Mouse (Mus musculus) intestine, embryonic 15.5 days (tissue): ENCODE measurements around the gene Hk2. TPM values are rescaled to one million over a fixed set of nuclear protein-coding genes. Genes with fewer than 3 reads are reported as not detected.

Experiments
- ATAC-seq: fragments of 200-750 bp; cut with Nextera tagmentation; 2 replicates; pipeline ENCODE4 v1.8.0; 2017; ENCODE audit warnings: moderate TSS enrichment, moderate library complexity
- H3K27ac ChIP-seq: fragments of 300-500 bp; sonication (generic); 2 replicates; pipeline ENCODE4 v1.5.1; 2015; ENCODE audit warnings: mild to moderate bottlenecking, inconsistent platforms
- H3K27me3 ChIP-seq: fragments of 300-500 bp; sonication (generic); replicated peaks from 2 replicates; pipeline ENCODE4 v1.6.1; 2015; ENCODE audit warnings: inconsistent platforms
- H3K36me3 ChIP-seq: fragments of 300-500 bp; sonication (generic); 2 replicates; pipeline ENCODE4 v1.6.1; 2015; ENCODE audit warnings: inconsistent platforms
- H3K4me1 ChIP-seq: fragments of 300-500 bp; sonication (generic); replicated peaks from 2 replicates; pipeline ENCODE4 v1.6.1; 2015; ENCODE audit warnings: inconsistent platforms
- H3K4me2 ChIP-seq: fragments of 300-500 bp; sonication (generic); replicated peaks from 2 replicates; pipeline ENCODE4 v1.6.1; 2015; ENCODE audit warnings: mild to moderate bottlenecking, inconsistent platforms
- H3K4me3 ChIP-seq: fragments of 300-500 bp; sonication (generic); replicated peaks from 2 replicates; pipeline ENCODE4 v1.5.1; 2015; ENCODE audit warnings: inconsistent platforms
- H3K9ac ChIP-seq: fragments of 300-500 bp; sonication (generic); 2 replicates; pipeline ENCODE4 v1.6.1; 2015; ENCODE audit warnings: inconsistent platforms
- H3K9me3 ChIP-seq: fragments of 300-500 bp; sonication (generic); 2 replicates; pipeline ENCODE4 v1.6.1; 2016; ENCODE audit warnings: inconsistent platforms
- WGBS: fragments of 180-500 bp; shearing (Covaris S2); methylation state at CpG from one replicate; pipeline ENCODE4 v1.1.7; 2015; 5-methylcytosine and 5-hydroxymethylcytosine counted together
- polyA plus RNA-seq: library from polyadenylated mRNA; unstranded; fragments of >200 nt; fragmentation: Nextera tagmentation; extraction: Ambion mirVana; gene quantifications from 2 replicates; pipeline ENCODE4 v1.2.1, GENCODE M21; 2015

Gene Hk2
- polyA plus RNA-seq, 1 experiment from 2014 or later, result 18.8 TPM

DNA sequence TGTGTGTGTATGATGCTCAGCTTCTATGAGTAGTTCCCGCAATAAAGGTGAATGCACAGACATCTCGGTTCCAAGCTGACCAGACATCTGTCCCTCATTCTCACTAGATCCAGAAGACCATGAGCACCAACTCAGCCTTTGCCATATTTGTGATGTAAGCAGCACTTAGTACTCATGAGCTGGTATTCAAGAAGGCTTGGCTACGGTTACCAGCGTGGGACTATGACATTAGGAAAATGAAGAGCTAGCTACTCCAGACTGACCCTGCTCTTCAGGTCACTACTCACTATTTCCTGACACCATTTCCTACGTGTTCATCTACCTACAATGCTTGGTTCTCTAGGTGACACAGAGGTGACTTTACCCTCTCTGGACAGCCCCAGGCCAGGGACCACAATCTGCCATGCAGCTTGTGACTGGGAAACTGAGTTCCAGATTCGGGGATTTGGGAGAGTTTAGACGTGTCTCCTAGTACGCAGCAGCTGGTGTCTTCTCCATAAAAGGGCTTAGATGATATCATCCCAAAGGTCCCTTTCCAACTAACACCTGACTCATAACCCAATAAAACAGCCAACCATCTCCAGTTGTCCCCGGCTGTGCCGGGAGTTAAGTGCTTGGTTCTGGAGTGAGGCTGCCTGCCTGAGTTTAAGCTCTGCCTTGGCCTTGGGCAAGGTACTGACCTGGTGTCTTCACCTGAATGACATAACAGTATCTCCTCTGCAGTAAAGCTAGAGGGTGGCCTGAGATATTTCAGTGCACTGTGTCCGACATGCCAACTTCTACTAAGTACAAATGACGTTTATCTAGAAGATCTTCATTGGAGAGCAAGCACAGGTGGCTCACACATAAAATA lies 6.3 kb downstream of the Hk2 start:
- H3K4me1 ChIP-seq, result peaks cover 38% of the 10 kb centered on the region

DNA sequence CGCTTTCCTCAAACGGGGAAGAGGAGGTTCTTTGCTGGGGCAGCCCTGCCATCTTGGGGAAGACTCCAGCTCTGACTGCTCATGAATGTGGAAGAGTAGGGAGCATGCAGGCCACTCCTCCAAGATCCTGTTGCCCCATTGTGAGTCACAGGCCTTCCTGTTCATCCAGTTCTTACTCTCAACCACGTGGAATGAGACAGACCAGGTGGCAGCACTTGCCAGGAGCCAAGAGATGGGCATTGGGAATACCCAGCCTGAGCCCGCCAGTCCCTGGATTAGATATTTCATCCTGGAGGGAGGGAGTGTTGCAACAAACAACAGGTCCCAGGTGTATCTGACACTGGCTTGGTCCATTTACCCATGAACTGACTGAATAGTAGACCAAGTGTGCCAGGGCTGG lies 7.6 kb downstream of the Hk2 start:
- no peak overlapping the region for H3K4me3 ChIP-seq
- no peaks in the 10 kb centered on the region for H3K27me3 ChIP-seq
- H3K4me1 ChIP-seq, result peaks cover 33% of the 10 kb centered on the region
- WGBS, result 58% methylated on average over 4 of the region's 4 CpGs
- H3K9me3 ChIP-seq, result no peaks in the 10 kb centered on the region
- no peak overlapping the region for H3K9ac ChIP-seq
- H3K36me3 ChIP-seq, result no peaks in the 10 kb centered on the region
- no peak overlapping the region for H3K27ac ChIP-seq
- no peak for ATAC-seq
- H3K4me2 ChIP-seq, result no peak overlapping the region

More for the DNA sequence above, 6.3 kb downstream of the Hk2 start:
- Histone ChIP-seq H3K4me3 (no peak overlapping the region), H3K9me3 (no peaks in the 10 kb centered on the region), H3K27me3 (no peaks in the 10 kb centered on the region), H3K9ac (no peak overlapping the region), H3K27ac (no peak overlapping the region), H3K36me3 (no peaks in the 10 kb centered on the region), H3K4me2 (no peak overlapping the region)
- WGBS, result 83% methylated on average over 12 of the region's 12 CpGs
- ATAC-seq, result no peak

DNA sequence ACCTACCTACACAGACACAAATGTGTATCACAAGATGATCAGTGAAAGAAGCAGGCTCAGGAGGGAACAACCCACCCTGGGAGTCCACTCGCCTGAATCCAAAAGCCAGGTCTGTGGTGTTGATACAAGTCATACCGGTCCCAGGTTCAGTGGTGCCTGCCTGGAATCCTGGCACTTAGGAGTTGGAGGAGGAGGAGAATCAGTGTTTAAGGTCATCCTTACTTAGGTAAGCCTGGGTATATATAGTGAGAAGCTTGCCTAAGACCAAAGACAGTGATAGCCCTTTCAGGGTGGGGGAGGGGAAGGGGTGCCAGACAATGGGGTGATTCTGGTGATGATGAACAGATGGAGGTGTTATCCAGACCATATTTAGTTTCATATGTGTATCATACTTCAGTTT lies 9.0 kb downstream of the Hk2 start:
- Histone ChIP-seq H3K9me3 (no peaks in the 10 kb centered on the region), H3K4me2 (no peak overlapping the region), H3K4me1 (peaks cover 26% of the 10 kb centered on the region), H3K27ac (no peak overlapping the region), H3K9ac (no peak overlapping the region), H3K4me3 (no peak overlapping the region), H3K27me3 (no peaks in the 10 kb centered on the region), H3K36me3 (no peaks in the 10 kb centered on the region)
- WGBS, result 94% methylated on average over 2 of the region's 2 CpGs
- ATAC-seq, result no peak

DNA sequence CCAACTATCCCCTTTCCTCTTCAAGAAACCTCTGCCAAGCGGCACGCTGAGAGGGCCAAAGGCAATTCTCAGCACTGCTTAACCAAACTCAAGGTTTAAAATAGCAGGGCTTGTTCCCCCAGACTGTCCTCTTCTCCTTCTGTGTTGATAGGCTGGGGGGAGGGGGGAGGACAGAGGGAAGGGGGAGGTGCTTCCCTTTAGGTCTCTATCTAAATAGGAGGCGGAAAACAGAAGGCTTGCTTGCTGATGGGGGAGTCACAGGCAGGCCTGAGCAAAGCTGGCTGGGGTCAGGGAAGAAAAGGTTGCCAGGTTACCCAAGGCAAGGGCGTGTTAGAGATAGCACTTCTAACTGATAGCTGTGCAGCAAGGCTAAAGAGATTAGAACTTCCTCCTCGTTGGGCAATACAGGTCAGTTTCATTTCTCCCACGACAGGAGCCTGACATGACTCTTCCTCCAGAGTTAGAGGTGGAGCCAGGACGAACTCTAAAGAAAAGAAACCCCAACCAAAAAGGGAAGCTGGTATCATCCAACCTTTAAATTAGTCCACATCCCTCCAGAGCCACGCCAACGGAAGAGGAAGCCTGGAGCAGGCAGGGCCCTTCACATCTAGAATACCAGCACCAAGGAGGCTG lies 10.3 kb downstream of the Hk2 start:
- Histone ChIP-seq H3K36me3 (peaks cover 4% of the 10 kb centered on the region; the same call in 1 of the 2 replicates), H3K9me3 (no peaks in the 10 kb centered on the region), H3K27ac (0 out of 2 replicates have a peak overlapping the region, but pooled peaks have one; percentile 18), H3K9ac (no peak overlapping the region), H3K27me3 (no peaks in the 10 kb centered on the region), H3K4me1 (peaks cover 24% of the 10 kb centered on the region), H3K4me2 (peak overlapping the region; percentile 24), H3K4me3 (no peak overlapping the region)
- ATAC-seq, result peak; percentile 78
- WGBS, result 21% methylated on average over 9 of the region's 9 CpGs

DNA sequence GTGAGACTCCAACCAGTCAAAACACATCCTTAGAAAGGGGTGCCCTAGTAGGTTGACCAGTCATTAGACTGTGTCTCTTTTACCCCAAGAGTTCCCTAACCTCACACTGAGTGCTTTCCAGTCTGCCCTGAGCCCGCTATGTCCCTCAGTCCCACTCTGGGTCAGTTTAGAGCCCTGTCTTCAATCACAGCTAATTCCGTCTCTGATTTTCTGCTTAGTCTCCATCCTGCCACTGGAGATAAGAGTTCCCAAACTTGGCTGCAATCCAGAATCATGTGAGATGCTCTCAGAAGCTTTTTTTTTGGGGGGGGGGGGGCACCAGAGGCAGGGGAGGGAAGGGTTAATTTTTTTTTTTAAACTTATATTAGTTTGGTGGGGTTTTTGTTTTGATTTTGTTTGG lies 11.5 kb downstream of the Hk2 start:
- Histone ChIP-seq H3K4me3 (no peak overlapping the region), H3K36me3 (peaks cover 6% of the 10 kb centered on the region; the same call in 1 of the 2 replicates), H3K9me3 (no peaks in the 10 kb centered on the region), H3K27me3 (no peaks in the 10 kb centered on the region), H3K4me1 (peaks cover 21% of the 10 kb centered on the region), H3K4me2 (no peak overlapping the region), H3K9ac (no peak overlapping the region), H3K27ac (no peak overlapping the region)
- no peak for ATAC-seq
- 44% methylated on average over 2 of the region's 2 CpGs for WGBS

DNA sequence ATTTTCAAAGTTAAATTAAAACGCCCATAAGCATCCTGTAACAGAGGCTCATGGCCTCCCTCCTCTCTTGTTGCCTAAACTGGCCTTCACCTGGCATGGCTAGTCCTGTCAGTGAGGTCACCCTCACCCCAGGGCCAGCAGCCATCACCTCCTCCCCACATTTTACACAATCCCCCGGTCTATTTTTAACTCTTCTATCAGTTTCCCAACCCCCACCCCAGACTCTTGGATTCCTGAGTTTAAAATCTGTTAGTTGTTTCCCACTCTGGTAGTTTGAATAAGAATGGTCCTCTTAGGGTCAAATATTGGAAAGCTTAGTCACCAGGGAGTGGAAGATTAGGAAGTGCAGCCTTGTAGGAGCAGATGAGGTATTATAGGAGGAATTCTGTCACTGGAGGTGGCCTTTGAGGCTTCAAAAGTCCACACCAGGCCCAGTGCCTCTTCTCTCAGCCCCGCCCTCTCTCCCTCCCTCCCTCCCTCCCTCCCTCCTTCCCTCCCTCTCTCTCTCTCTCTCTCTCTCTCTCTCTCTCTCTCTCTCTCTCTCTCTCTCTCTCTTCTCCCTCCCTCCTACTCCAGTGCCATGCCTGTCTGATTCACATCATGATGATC lies 13.4 kb downstream of the Hk2 start:
- Histone ChIP-seq H3K4me2 (no peak overlapping the region), H3K27ac (no peak overlapping the region), H3K27me3 (no peaks in the 10 kb centered on the region), H3K9me3 (no peaks in the 10 kb centered on the region), H3K36me3 (peaks cover 6% of the 10 kb centered on the region; the same call in 1 of the 2 replicates), H3K4me1 (peaks cover 27% of the 10 kb centered on the region), H3K9ac (no peak overlapping the region), H3K4me3 (no peak overlapping the region)
- no peak for ATAC-seq
- 74% methylated on average over 3 of the region's 3 CpGs for WGBS

DNA sequence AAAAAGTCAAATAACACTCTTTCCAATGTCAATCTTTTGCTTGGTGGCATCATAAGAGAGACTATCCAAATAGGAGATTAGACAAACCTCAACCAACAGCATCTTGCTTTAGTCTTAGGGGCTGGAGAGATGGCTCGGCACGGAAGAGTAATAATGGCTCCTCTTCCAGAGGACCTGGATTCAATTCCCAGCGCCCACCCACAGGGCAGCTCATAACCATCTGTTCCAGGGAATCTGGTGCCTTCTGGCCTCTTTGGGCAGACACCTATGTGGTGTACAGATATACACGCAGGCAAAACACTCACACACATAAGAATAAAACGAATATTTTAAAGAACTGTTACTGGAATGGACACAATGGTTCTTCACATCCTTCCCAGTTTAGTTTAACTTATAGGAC lies 15.0 kb downstream of the Hk2 start:
- Histone ChIP-seq H3K4me2 (no peak overlapping the region), H3K27ac (no peak overlapping the region), H3K4me3 (no peak overlapping the region), H3K9ac (no peak overlapping the region), H3K27me3 (no peaks in the 10 kb centered on the region), H3K9me3 (no peaks in the 10 kb centered on the region), H3K36me3 (peaks cover 6% of the 10 kb centered on the region; the same call in 1 of the 2 replicates), H3K4me1 (peaks cover 18% of the 10 kb centered on the region)
- 86% methylated on average over 5 of the region's 5 CpGs for WGBS
- ATAC-seq, result no peak

DNA sequence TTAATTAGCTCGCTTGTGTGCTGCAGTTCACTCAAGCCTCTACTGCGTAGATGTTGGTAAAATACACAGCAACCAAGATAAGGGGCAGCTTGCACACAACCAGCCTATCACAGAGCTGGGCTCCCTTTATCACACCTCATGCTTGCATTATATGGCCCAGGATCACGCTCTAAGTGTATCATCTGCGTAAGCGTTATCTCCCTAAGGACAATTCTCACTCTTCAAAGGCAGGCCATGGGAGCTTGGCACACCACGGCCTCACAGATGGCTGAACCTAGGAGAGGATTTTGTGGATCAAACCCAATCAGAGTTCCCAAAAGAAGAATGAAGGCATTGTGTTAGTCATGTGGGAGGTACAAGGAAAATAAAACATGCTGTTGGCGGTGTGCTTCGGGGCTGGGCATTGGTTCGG lies 17.4 kb downstream of the Hk2 start:
- peak overlapping the region; percentile 23; the same call in 1 of the 2 replicates for H3K4me2 ChIP-seq
- ATAC-seq, result peak; percentile 80
- H3K27me3 ChIP-seq, result no peaks in the 10 kb centered on the region
- peaks cover 7% of the 10 kb centered on the region; the same call in 1 of the 2 replicates for H3K36me3 ChIP-seq
- no peak overlapping the region for H3K9ac ChIP-seq
- H3K4me1 ChIP-seq, result peaks cover 10% of the 10 kb centered on the region; the same call in 1 of the 2 replicates
- no peaks in the 10 kb centered on the region for H3K9me3 ChIP-seq
- 58% methylated on average over 9 of the region's 9 CpGs for WGBS
- H3K27ac ChIP-seq, result no peak overlapping the region
- no peak overlapping the region for H3K4me3 ChIP-seq

DNA sequence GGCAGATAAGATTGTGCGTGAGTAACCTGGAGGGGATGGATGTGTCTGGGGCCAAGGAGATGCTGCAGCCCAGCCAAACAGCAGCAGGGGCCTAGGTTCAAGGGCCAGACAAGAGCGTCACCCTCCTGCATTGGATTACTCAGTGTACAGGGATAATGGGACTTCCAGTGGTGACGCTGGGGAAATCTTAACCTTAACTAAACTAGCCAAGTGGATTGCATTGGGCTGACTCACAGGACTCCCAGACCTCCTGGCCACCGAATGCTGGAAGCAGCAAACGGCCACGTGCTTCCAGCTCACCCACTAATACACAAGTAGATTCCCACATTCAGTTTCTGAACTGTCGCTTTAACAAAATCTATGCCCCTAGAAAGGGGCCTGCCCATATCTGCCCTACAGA lies 18.0 kb downstream of the Hk2 start:
- peaks cover 10% of the 10 kb centered on the region; the same call in 1 of the 2 replicates for H3K4me1 ChIP-seq
- no peak overlapping the region; the same call in 1 of the 2 replicates for H3K27ac ChIP-seq
- no peaks in the 10 kb centered on the region for H3K9me3 ChIP-seq
- H3K36me3 ChIP-seq, result peaks cover 13% of the 10 kb centered on the region; the same call in 1 of the 2 replicates
- no peak overlapping the region for H3K9ac ChIP-seq
- ATAC-seq, result peak; percentile 1
- no peak overlapping the region for H3K4me3 ChIP-seq
- no peaks in the 10 kb centered on the region for H3K27me3 ChIP-seq
- 63% methylated on average over 7 of the region's 7 CpGs for WGBS
- H3K4me2 ChIP-seq, result no peak overlapping the region

DNA sequence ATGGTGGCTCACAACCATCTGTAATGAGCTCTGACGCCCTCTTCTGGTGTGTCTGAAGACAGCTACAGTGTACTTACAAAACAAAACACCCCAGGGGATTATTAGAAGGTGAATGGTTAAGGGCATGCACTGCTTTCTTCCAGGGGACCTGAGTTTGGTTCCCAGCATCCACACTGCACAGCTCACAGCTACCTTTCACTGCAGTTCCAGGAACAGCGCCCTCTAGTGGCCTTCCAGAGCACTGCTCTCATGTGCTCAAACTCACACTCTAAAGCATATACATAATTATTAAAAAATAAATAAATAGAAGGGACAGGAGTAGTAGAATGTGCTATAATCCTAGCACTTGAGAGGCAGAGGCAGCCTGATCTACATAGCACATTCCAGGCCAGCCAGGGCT lies 18.9 kb downstream of the Hk2 start:
- Histone ChIP-seq H3K36me3 (peaks cover 13% of the 10 kb centered on the region; the same call in 1 of the 2 replicates), H3K9me3 (no peaks in the 10 kb centered on the region), H3K4me3 (no peak overlapping the region), H3K27ac (no peak overlapping the region), H3K4me1 (peaks cover 10% of the 10 kb centered on the region; the same call in 1 of the 2 replicates), H3K9ac (no peak overlapping the region), H3K27me3 (no peaks in the 10 kb centered on the region), H3K4me2 (no peak overlapping the region)
- WGBS, result 45% methylated on average over 2 of the region's 2 CpGs
- ATAC-seq, result no peak

DNA sequence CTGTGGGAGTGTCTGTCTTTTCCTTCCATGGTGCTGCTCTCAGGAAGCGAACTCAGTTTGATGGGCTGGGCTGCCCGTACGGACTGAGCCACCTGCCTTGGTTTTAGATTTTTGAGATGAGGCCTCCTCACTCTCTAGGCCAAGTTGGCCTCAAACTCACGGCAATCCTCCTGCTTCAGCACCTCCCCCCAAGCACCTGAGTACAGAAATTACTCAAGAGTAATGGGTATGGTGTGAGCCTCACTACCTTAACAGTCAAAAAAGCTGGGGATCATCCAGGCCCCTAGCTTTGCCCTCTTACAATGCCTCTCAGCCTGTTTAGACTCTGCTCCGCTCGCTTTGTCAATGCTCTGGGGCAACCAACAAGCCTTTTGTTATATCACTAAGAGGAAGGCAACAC lies 19.5 kb downstream of the Hk2 start:
- ATAC-seq, result no peak
- Histone ChIP-seq H3K4me2 (no peak overlapping the region), H3K9ac (no peak overlapping the region), H3K4me3 (no peak overlapping the region), H3K27ac (no peak overlapping the region), H3K4me1 (peaks cover 10% of the 10 kb centered on the region; the same call in 1 of the 2 replicates), H3K9me3 (no peaks in the 10 kb centered on the region), H3K27me3 (no peaks in the 10 kb centered on the region), H3K36me3 (peaks cover 13% of the 10 kb centered on the region; the same call in 1 of the 2 replicates)
- WGBS, result 89% methylated on average over 6 of the region's 6 CpGs
